Mouse (Mus musculus) MEL (cell line): ENCODE measurements around the gene Bmpr1a. TPM values are rescaled to one million over a fixed set of nuclear protein-coding genes. Genes with fewer than 3 reads are reported as not detected.

ENCODE experiments used
- DNase-seq: peaks from one replicate; pipeline ENCODE4 v3.0.0; 2011; ENCODE audit warnings: low read depth, low spot score
- H3K27ac ChIP-seq: 2 replicates; pipeline ENCODE4 v1.5.1; 2012; ENCODE audit warnings: low read depth, mild to moderate bottlenecking, control low read depth, low read length, moderate library complexity; ENCODE audit not compliant: control insufficient read depth
- H3K27me3 ChIP-seq, 2 experiments: fragments of 150-350 bp in 1 of 2; sonication (generic) in 1 of 2; 2 replicates each; pipeline ENCODE4 v1.6.1; 2012; ENCODE audit warnings: low read length in 2 of 2, mild to moderate bottlenecking in 2 of 2, improper control_type of control experiment in 1 of 2, moderate library complexity in 1 of 2; ENCODE audit not compliant: insufficient read depth in 2 of 2, control insufficient read depth in 1 of 2
- H3K36me3 ChIP-seq, 2 experiments: 2 replicates each; pipeline ENCODE4 v1.6.1; 2012 to 2014; ENCODE audit warnings: low read length in 2 of 2, improper control_type of control experiment in 1 of 2, inconsistent platforms in 1 of 2, mild to moderate bottlenecking in 1 of 2; ENCODE audit not compliant: insufficient read depth in 2 of 2, control insufficient read depth in 1 of 2
- H3K4me1 ChIP-seq, 2 experiments: fragments of 150-350 bp in 1 of 2; sonication (generic) in 1 of 2; 2 replicates each; pipeline ENCODE4 v1.6.1; 2012; ENCODE audit warnings: low read length in 2 of 2, improper control_type of control experiment in 1 of 2, mild to moderate bottlenecking in 1 of 2; ENCODE audit not compliant: insufficient read depth in 2 of 2, control insufficient read depth in 1 of 2
- H3K4me3 ChIP-seq, 2 experiments: fragments of 150-350 bp in 1 of 2; sonication (generic) in 1 of 2; 2 replicates each; pipeline ENCODE4 v1.5.1; 2012; ENCODE audit warnings: low read depth in 2 of 2, low read length in 2 of 2, mild to moderate bottlenecking in 2 of 2, moderate library complexity in 2 of 2, control low read depth in 1 of 2, improper control_type of control experiment in 1 of 2; ENCODE audit not compliant: control insufficient read depth in 1 of 2, insufficient read depth in 1 of 2
- H3K79me2 ChIP-seq: 2 replicates; pipeline ENCODE4 v1.6.1; 2012; ENCODE audit warnings: mild to moderate bottlenecking, low read length, moderate library complexity; ENCODE audit not compliant: control insufficient read depth, poor library complexity, insufficient read depth
- H3K9ac ChIP-seq: 2 replicates; pipeline ENCODE4 v1.6.1; 2012; ENCODE audit warnings: low read depth, mild to moderate bottlenecking, control low read depth, low read length, moderate library complexity; ENCODE audit not compliant: control insufficient read depth, poor library complexity, severe bottlenecking
- H3K9me3 ChIP-seq: fragments of 150-350 bp; sonication (generic); replicated peaks from 2 replicates; pipeline ENCODE4 v1.6.1; 2012; ENCODE audit warnings: mild to moderate bottlenecking, low read length, improper control_type of control experiment, moderate library complexity; ENCODE audit not compliant: insufficient read depth
- BHLHE40 ChIP-seq: IDR thresholded peaks from 2 replicates; pipeline ENCODE4 v1.6.1; 2012; ENCODE audit warnings: low read depth, mild to moderate bottlenecking, inconsistent platforms, low read length, improper control_type of control experiment, borderline replicate concordance
- CHD1 ChIP-seq: IDR thresholded peaks from 2 replicates; pipeline ENCODE4 v1.6.1; 2012; ENCODE audit warnings: low read depth, mild to moderate bottlenecking, inconsistent platforms, low read length, improper control_type of control experiment
- CHD2 ChIP-seq: IDR thresholded peaks from 2 replicates; pipeline ENCODE4 v1.6.1; 2011; ENCODE audit warnings: low read length, improper control_type of control experiment
- E2F4 ChIP-seq: IDR thresholded peaks from 2 replicates; pipeline ENCODE4 v1.6.1; 2011; ENCODE audit warnings: low read depth, low read length, improper control_type of control experiment, borderline replicate concordance
- ETS1 ChIP-seq: IDR thresholded peaks from 2 replicates; pipeline ENCODE4 v1.6.1; 2012; ENCODE audit warnings: low read depth, mild to moderate bottlenecking, inconsistent platforms, low read length, improper control_type of control experiment, moderate library complexity
- GABPA ChIP-seq: IDR thresholded peaks from 2 replicates; pipeline ENCODE4 v1.6.1; 2012; ENCODE audit warnings: low read depth, mild to moderate bottlenecking, inconsistent platforms, low read length, improper control_type of control experiment, moderate library complexity
- GATA1 ChIP-seq: IDR thresholded peaks from 2 replicates; pipeline ENCODE4 v1.6.1; 2011; ENCODE audit warnings: low read depth, low read length, improper control_type of control experiment
- HCFC1 ChIP-seq: IDR thresholded peaks from 2 replicates; pipeline ENCODE4 v1.6.1; 2012; ENCODE audit warnings: low read depth, mild to moderate bottlenecking, inconsistent platforms, low read length, improper control_type of control experiment, moderate library complexity
- KAT2A ChIP-seq: conservative IDR thresholded peaks from 2 replicates; pipeline ENCODE4 v1.6.1; 2012; ENCODE audit warnings: low read depth, low read length, improper control_type of control experiment, inconsistent platforms
- MAFK ChIP-seq: IDR thresholded peaks from 2 replicates; pipeline ENCODE4 v1.6.1; 2011; ENCODE audit warnings: low read depth, mild to moderate bottlenecking, low read length, improper control_type of control experiment, borderline replicate concordance
- MEF2A ChIP-seq: IDR thresholded peaks from 2 replicates; pipeline ENCODE4 v1.6.1; 2014; ENCODE audit warnings: low read depth, mild to moderate bottlenecking, inconsistent platforms, low read length, improper control_type of control experiment; ENCODE audit not compliant: poor library complexity, insufficient replicate concordance, severe bottlenecking; ENCODE audit errors: extremely low read depth
- MXI1 ChIP-seq: IDR thresholded peaks from 2 replicates; pipeline ENCODE4 v1.6.1; 2011; ENCODE audit warnings: mild to moderate bottlenecking, low read depth, low read length, improper control_type of control experiment
- MYB ChIP-seq: IDR thresholded peaks from 2 replicates; pipeline ENCODE4 v1.6.1; 2011; ENCODE audit warnings: mild to moderate bottlenecking, low read depth, low read length, improper control_type of control experiment
- MYC ChIP-seq: IDR thresholded peaks from 2 replicates; pipeline ENCODE4 v1.6.1; 2011; ENCODE audit warnings: low read depth, mild to moderate bottlenecking, low read length, improper control_type of control experiment, moderate library complexity
- NELFE ChIP-seq: IDR thresholded peaks from 2 replicates; pipeline ENCODE4 v1.6.1; 2011; ENCODE audit warnings: low read depth, low read length, improper control_type of control experiment
- NRF1 ChIP-seq: IDR thresholded peaks from 2 replicates; pipeline ENCODE4 v1.6.1; 2014; ENCODE audit warnings: low read depth, mild to moderate bottlenecking, inconsistent platforms, low read length, improper control_type of control experiment, moderate library complexity; ENCODE audit not compliant: poor library complexity, insufficient read depth, severe bottlenecking
- POLR2A ChIP-seq, 2 experiments: IDR thresholded peaks; 2 replicates each; pipeline ENCODE4 v1.6.1; 2011 to 2012; ENCODE audit warnings: low read length in 2 of 2, mild to moderate bottlenecking in 2 of 2, control low read depth in 1 of 2, improper control_type of control experiment in 1 of 2, low read depth in 1 of 2, moderate library complexity in 1 of 2; ENCODE audit not compliant: control insufficient read depth in 1 of 2, insufficient read depth in 1 of 2, poor library complexity in 1 of 2
- POLR2AphosphoS2 ChIP-seq: IDR thresholded peaks from 2 replicates; pipeline ENCODE4 v1.6.1; 2011; ENCODE audit warnings: low read length, improper control_type of control experiment
- RAD21 ChIP-seq: IDR thresholded peaks from 2 replicates; pipeline ENCODE4 v1.6.1; 2011; ENCODE audit warnings: mild to moderate bottlenecking, low read depth, low read length, improper control_type of control experiment
- RCOR1 ChIP-seq: IDR thresholded peaks from 2 replicates; pipeline ENCODE4 v1.6.1; 2012; ENCODE audit warnings: low read depth, mild to moderate bottlenecking, inconsistent platforms, low read length, improper control_type of control experiment
- SMC3 ChIP-seq: IDR thresholded peaks from 2 replicates; pipeline ENCODE4 v1.6.1; 2011; ENCODE audit warnings: low read depth, low read length, improper control_type of control experiment
- TBP ChIP-seq: IDR thresholded peaks from 2 replicates; pipeline ENCODE4 v1.8.0; 2011; ENCODE audit warnings: low read depth, low read length, improper control_type of control experiment
- UBTF ChIP-seq: IDR thresholded peaks from 2 replicates; pipeline ENCODE4 v1.6.1; 2012; ENCODE audit warnings: low read depth, mild to moderate bottlenecking, inconsistent platforms, low read length, improper control_type of control experiment, moderate library complexity, borderline replicate concordance; ENCODE audit not compliant: insufficient read depth
- USF2 ChIP-seq, 2 experiments: IDR thresholded peaks; 2 replicates each; pipeline ENCODE4 v1.6.1; 2011 to 2012; ENCODE audit warnings: improper control_type of control experiment in 2 of 2, low read length in 2 of 2, borderline replicate concordance in 1 of 2, inconsistent platforms in 1 of 2, low read depth in 1 of 2, mild to moderate bottlenecking in 1 of 2; ENCODE audit not compliant: insufficient read depth in 1 of 2
- ZC3H11A ChIP-seq: IDR thresholded peaks from 2 replicates; pipeline ENCODE4 v1.6.1; 2012; ENCODE audit warnings: low read depth, mild to moderate bottlenecking, inconsistent platforms, low read length, improper control_type of control experiment
- ZMIZ1 ChIP-seq: IDR thresholded peaks from 2 replicates; pipeline ENCODE4 v1.6.1; 2012; ENCODE audit warnings: low read depth, mild to moderate bottlenecking, inconsistent platforms, low read length, improper control_type of control experiment, moderate library complexity
- ZNF384 ChIP-seq: IDR thresholded peaks from 2 replicates; pipeline ENCODE4 v1.6.1; 2012; ENCODE audit warnings: low read depth, mild to moderate bottlenecking, inconsistent platforms, low read length, improper control_type of control experiment
- polyA plus RNA-seq, 2 experiments: library from polyadenylated mRNA; stranded (reverse) in 1 of 2; unstranded in 1 of 2; fragments of >175 nt in 1 of 2; fragments of >200 nt in 1 of 2; gene quantifications; 2 replicates each; pipeline versions ENCODE4 v1.2.1 to v1.2.4; 2012; ENCODE audit warnings: low replicate concordance in 2 of 2, low read depth in 1 of 2; ENCODE audit not compliant: insufficient read length in 2 of 2, insufficient read depth in 1 of 2, missing spikeins in 1 of 2
- total RNA-seq: library from RNA; depleted of rRNA; stranded (reverse); fragments of 300-350 nt; gene quantifications from 2 replicates; pipeline ENCODE4 v1.2.3, GENCODE M21; 2012

The Bmpr1a gene
- total and polyA plus RNA-seq, 3 experiments = 3.1 TPM; not detected in 1

- DNase-seq = peak; percentile 11
Observed at GRCm38 (mm10) chr14:34471591-34471990, 31.6 kb downstream of the Bmpr1a start.

GRCm38 (mm10) chr14:34466291-34466690, 36.9 kb downstream of the Bmpr1a start:
- H3K4me1 ChIP-seq = no peaks in the 10 kb centered on the region
- TF ChIP-seq POLR2AphosphoS2 = no peak
- no peak for TF ChIP-seq KAT2A
- no peak for TF ChIP-seq MAFK
- TF ChIP-seq MEF2A = no peak
- no peak for TF ChIP-seq ZMIZ1
- no peak for TF ChIP-seq GATA1
- no peak for TF ChIP-seq E2F4
- no peak for TF ChIP-seq ZC3H11A
- TF ChIP-seq GABPA = no peak
- no peak for TF ChIP-seq UBTF
- TF ChIP-seq NRF1 = no peak
- no peak for TF ChIP-seq POLR2A (IDR thresholded peaks at IDR 0.05; ENCODE audit: control insufficient read depth in 1 of 2, insufficient read depth in 1 of 2, low read depth in 1 of 2, low read length in 2 of 2, poor library complexity in 1 of 2)
- TF ChIP-seq RCOR1 = no peak
- TF ChIP-seq MXI1 = no peak
- no peak for TF ChIP-seq USF2 (IDR thresholded peaks at IDR 0.05; ENCODE audit: borderline replicate concordance in 1 of 2, insufficient read depth in 1 of 2, low read depth in 1 of 2, low read length in 2 of 2)
- TF ChIP-seq TBP = no peak
- no peak for TF ChIP-seq MYB
- no peak for TF ChIP-seq ETS1
- TF ChIP-seq NELFE = no peak
- TF ChIP-seq ZNF384 = no peak
- no peak overlapping the region for H3K4me3 ChIP-seq
- peaks cover 0 to 2% of the 10 kb centered on the region in 2 experiments; a peak in 1 of 4 replicates for H3K36me3 ChIP-seq
- H3K27ac ChIP-seq = no peak overlapping the region
- no peaks in the 10 kb centered on the region for H3K9me3 ChIP-seq
- DNase-seq = no peak
- H3K9ac ChIP-seq = no peak overlapping the region
- H3K27me3 ChIP-seq = no peaks in the 10 kb centered on the region; a peak in 1 of 4 replicates
- H3K79me2 ChIP-seq = no peaks in the 10 kb centered on the region

More at GRCm38 (mm10) chr14:34471591-34471990, 31.6 kb downstream of the Bmpr1a start:
- Histone ChIP-seq H3K9me3 (no peaks in the 10 kb centered on the region), H3K79me2 (no peaks in the 10 kb centered on the region), H3K4me1 (no peaks in the 10 kb centered on the region), H3K27ac (no peak overlapping the region), H3K27me3 (no peaks in the 10 kb centered on the region; a peak in 1 of 4 replicates), H3K36me3 (peaks cover 0 to 2% of the 10 kb centered on the region in 2 experiments; a peak in 1 of 4 replicates), H3K9ac (no peak overlapping the region), H3K4me3 (no peak overlapping the region)
- no peak for TF ChIP-seq RCOR1
- no peak for TF ChIP-seq MEF2A
- TF ChIP-seq CHD1 = no peak
- no peak for TF ChIP-seq KAT2A
- no peak for TF ChIP-seq SMC3
- no peak for TF ChIP-seq RAD21
- TF ChIP-seq CHD2 = no peak
- TF ChIP-seq UBTF = no peak
- no peak for TF ChIP-seq NRF1
- TF ChIP-seq ZNF384 = no peak
- TF ChIP-seq MYC = no peak
- no peak for TF ChIP-seq HCFC1
- TF ChIP-seq MAFK = no peak
- TF ChIP-seq ZC3H11A = no peak
- no peak for TF ChIP-seq NELFE
- TF ChIP-seq BHLHE40 = no peak
- TF ChIP-seq ETS1 = no peak
